Mouse (Mus musculus) ZHBTc4 (cell line): Measurements from ENCODE around the gene Thumpd3.
A peak's percentile ranks its signal among the peaks of the same experiment; 100 is the strongest.

Experiments used
- DNase-seq: peaks from one replicate; pipeline ENCODE4 v3.0.0-alpha.2; 2011; ENCODE audit warnings: low read depth, low spot score

Thumpd3 gene

DNA sequence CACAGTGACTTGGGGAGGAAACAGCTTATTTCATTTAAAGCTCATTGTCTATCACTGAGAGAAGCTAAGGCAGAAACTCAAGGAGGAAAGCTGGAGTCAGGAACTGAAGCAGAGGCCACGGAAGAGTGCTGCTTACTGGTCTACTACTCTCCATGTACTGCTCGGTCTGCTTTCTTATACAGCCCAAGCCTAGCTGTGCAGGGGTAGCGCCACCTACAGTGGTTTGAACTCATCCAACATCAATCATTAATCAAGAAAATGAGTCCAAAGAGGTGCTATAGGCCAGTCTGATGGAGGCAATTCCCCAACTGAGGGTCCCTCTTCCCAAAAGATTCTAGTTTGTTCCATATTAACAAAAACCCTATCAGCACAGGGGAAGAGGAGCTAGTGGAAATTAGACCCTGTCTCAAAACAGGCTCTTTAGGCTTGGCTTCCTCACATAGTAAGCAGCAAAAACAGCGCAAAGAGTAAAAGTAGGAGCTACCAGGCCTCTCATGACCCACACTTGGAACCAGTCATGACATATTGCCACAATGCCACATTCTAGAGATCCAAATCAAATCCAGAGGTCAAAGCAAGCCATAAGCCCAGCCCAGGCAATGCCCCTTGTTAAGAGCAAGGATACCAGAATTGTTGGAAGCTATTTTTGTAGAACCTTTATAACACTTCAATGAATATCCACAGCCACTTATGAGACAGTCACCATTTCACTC lies 9.4 kb upstream of the Thumpd3 start:
- peak; percentile 20 for DNase-seq

- DNase-seq = peak; percentile 88
These were observed 7.9 kb upstream of the Thumpd3 start for GRCm38 (mm10) chr6:113037946-113038734.

DNA sequence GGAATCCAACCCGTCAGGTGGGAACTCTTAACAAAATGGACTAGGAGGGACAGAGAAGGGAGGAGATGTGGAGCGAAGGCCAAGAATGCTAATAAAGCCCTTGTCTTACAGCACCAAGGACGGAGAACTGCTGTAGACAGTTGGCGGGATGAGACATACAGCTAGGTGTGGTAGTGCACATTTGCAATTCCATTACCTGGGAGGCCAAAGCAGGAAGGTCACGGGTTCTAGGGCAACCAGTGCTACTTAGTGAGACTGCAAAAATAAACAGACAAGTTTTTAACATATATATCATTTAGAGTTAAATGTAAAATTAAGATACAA lies 7.3 kb upstream of the Thumpd3 start:
- no peak for DNase-seq

- DNase-seq = no peak
These were observed 5.7 kb upstream of the Thumpd3 start for GRCm38 (mm10) chr6:113040319-113040718.

DNA sequence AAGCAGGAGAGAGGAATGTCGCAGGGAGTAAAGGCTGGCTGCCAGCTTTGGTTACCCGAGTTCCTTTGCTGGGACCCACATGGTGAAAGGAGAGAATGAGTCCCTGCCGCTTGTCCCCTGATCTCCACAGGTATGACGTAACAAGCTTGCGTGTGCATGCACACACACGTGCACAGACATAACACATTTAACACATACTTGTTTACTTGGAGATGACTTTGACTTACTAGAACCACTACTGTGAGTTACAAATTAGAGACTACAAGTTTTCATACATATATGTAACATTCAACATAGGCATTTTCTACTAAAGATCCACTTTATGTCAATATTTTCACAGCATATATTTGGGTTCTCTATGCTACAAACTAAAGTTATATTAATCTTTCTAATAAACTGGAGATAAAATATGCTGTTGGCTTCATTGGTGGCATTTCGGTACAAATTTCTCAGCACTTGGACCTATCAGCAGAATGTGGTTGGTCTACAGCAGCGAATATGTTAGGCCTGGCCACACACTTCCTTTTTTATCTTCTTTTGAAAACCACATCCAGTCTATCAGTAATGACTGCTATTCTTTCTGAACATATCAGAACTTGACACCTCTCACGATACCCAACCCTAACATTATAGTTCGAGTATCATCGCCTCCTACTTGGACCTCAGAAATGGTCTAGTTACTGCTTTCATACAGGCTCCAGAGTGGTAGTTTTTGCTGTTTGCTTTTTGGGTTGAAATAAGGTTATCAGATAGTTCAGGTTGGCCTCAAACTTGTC lies 4.6 kb upstream of the Thumpd3 start:
- DNase-seq = no peak

DNA sequence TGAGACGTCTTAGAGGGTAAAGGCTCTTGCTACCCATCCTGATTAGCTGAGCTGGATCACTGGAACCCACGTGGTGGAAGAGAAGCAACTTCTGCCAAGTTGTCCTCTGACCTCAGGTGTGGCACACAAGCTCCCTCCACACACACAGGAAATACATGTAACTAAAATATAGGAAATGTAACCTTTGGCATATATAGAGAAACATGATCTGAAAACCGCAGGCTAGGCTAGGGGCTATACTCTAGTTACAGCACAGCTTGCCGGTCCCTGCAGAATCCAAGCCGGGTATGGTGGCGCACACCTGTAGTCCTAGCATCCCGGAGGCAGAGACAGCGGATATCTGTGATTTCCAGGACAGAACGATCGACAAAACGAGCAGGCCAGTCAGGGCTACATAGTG lies 450 bp upstream of the Thumpd3 start:
- DNase-seq = no peak

GRCm38 (mm10) chr6:113047016-113047746 lies 1.2 kb downstream of the Thumpd3 start:
- DNase-seq = no peak

DNA sequence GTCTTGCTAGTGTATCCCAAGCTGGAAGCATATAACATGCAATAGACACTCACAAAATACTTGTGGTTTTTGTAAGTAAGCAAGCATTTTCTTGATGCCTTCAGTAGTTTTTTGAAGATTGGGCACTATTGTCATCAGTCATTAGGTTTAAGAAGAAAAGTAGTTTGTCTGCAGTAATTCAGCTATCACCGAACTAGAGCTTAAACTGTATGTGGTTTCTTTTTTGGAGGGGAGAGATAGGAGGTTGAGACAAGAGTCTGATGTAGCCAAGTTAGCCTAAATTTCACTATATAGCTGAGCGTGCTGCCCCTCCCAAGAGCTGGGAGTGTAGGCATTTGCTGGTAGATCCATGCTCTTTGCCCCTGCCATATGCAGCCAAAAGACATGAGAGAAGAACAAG lies 2.3 kb downstream of the Thumpd3 start:
- DNase-seq = no peak

DNA sequence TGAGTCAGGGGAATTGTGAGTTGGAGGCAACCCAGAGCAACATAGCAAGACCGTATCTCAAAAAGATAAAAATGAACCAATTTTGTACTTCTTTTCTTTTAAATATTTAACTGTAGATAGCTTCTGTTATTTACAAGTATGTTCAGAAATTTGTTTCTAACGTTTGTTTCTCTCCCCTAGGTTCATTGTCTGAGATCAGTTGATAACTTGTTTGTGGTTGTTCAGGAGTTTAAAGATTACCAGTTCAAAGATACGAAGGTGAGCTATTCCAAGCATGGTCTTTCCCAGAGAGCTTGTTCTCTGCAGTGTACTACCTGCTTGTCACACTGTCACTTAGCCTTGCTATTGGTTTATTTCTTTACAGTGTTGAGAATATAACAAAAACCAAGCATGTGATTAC lies 3.1 kb downstream of the Thumpd3 start:
- no peak for DNase-seq

GRCm38 (mm10) chr6:113052972-113053371 lies 6.9 kb downstream of the Thumpd3 start:
- no peak for DNase-seq

DNA sequence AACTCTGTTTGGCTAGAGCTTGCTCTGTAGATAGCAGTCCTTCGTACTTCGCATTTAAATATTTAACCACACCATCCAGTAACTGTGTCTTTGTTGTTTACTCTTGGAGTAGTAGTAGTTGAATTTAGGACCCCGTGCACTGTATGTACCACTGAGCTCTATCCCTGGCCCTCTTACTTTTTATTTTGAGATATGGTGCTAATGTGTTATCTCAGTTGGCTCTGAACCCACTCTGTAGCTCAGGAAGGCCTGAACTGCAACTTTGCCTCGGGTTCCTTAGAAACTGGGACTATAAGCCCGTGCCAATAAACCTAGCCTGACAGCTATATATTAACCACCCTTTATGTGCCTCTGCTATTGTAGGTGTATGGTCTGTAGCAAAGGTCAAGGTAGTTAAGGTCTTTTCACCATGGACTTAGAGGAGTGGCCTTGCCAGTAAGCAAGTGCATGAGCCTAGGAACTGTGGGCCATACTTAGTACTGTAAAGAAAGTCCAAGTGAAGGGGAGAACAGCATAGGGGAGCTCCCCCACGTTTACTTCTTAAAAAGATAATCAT lies 8.6 kb downstream of the Thumpd3 start:
- no peak for DNase-seq

GRCm38 (mm10) chr6:113060892-113061563 lies 15.0 kb downstream of the Thumpd3 start:
- DNase-seq = no peak

DNA sequence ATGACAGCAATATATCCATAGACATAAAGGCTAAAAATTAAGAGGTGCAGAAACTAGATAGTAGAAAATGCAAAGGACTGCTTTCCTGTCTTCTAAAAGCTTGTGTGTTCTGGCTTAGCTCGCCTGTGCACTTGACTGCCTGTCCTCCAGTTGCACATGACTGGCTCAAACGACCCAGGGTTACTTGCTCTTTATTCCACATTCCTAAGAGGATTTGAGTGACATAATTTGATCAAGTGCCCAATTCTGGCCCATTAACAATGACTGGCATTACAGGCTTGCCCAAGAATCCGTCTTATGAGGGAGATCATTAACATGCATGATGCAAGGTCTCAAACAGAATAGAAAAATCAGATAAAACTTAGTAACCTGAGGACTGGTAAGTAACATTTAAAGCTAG lies 16.2 kb downstream of the Thumpd3 start:
- DNase-seq = no peak

GRCm38 (mm10) chr6:113063363-113063762 lies 17.3 kb downstream of the Thumpd3 start:
- no peak for DNase-seq

DNA sequence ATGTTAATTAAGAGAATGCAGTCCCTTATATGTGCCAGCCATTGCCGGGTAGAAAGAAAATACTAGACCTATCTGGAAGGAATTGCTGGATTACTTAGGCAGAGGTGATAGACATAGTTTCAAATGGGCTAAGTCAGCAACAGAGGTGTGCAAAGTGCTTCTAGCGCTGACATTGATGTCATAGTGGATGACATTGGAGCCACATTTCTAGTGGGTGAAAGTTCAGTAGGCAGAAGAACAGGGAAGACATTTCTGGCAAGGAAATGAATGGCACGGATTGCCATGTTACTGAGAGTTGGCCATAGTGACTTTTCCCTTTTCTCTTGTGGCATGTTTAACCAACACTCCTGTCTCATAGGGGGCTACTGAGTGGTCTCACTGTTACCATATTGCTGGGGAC lies 19.2 kb downstream of the Thumpd3 start:
- DNase-seq = no peak

GRCm38 (mm10) chr6:113069154-113069553 lies 23.1 kb downstream of the Thumpd3 start:
- DNase-seq = no peak

DNA sequence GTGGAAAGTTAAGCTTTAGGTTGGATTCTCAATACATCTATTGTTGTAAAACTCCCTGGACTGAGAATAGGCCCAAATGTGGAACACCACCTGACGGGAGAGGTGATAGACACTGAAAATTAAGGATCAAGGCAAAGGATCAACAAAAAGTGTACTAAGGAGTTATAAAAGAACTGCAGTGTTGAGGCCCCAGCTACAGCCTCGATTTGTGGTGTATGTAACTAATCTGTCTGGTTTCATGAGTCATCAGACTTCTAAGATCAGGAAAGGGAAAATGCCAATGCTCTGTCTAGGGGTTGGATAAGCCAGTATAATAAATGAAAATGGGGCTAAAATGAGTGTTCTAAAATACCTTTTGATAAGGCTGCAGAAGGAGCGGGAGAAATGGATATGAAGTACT lies 29.2 kb downstream of the Thumpd3 start:
- no peak for DNase-seq

- DNase-seq = peak; percentile 99
These were observed 30.1 kb downstream of the Thumpd3 start for GRCm38 (mm10) chr6:113076012-113076685.

DNA sequence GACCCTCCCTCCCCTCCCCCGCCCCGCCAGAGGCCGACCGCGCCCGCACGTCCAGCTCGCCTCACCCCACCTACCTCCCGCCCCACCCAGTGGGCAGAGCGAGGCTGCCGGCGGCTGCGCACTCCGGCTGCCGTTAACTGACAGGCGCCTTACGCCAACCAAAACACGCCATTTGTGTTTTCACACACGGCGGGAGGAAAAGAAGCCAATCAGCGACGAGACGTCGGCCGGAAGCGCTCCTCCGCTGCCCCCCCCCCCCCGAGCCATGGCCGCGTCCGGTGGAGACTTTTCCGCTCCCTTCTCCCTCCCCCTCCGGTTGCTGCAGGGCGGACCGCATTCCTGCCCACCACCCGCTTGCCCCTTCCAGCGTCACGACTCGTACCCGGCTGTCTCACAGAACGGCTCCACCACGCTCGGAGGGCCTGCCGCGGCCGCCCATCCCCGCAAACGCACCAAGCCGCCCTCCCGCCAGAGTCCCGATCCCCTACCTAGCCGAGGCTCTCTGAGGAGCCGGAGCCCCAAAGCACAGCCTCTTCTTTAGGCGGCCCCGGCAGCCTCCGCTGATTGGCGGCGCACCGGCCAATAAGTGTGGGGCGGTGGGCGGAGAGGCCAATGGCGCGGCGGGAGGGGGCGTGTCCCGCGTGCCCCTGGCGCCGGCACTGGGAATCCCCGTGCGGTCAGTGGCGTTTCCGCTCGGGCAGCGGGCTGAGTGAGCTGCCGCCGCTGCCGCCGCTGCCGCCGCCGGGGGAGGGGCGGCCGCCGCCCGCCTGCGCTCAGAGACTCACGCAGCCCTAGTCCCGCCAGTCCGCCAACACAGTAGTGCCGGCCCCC lies 30.9 kb downstream of the Thumpd3 start, which contains the start of gene Setd5:
Gene Setd5 (plus strand): TSS at position 680 of the 831 bp plus-strand sequence.
- DNase-seq = peak; percentile 98
